Mouse (Mus musculus): ENCODE results near the gene Ccdc182. TPM values are rescaled to one million over a fixed set of nuclear protein-coding genes. Genes with fewer than 3 reads are reported as not detected.
A peak's percentile ranks its signal among the peaks of the same experiment; 100 is the strongest.

The Ccdc182 gene
- total RNA-seq (2015; ENCODE audit: low replicate concordance): not detected in 2 replicates
- total RNA-seq (2017; ENCODE audit: low replicate concordance): not detected in 2 replicates

GRCm38 (mm10) chr11:88293631-88294393, at the start of gene Ccdc182:
TSS of gene Ccdc182 (plus strand) at chr11:88294058.
- no peak for ATAC-seq (replicated peaks; ENCODE audit: low FRiP score, poor library complexity, severe bottlenecking)

- ATAC-seq (replicated peaks; ENCODE audit: low FRiP score, poor library complexity, severe bottlenecking): no peak
Observed at GRCm38 (mm10) chr11:88245581-88246170, 48.2 kb upstream of the Ccdc182 start.

- no peak for ATAC-seq (replicated peaks; ENCODE audit: low FRiP score, poor library complexity, severe bottlenecking)
Observed at GRCm38 (mm10) chr11:88248636-88249035, 45.2 kb upstream of the Ccdc182 start.

- no peak for ATAC-seq (replicated peaks; ENCODE audit: low FRiP score, poor library complexity, severe bottlenecking)
Observed at GRCm38 (mm10) chr11:88250568-88250967, 43.3 kb upstream of the Ccdc182 start.

GRCm38 (mm10) chr11:88251295-88251694, 42.6 kb upstream of the Ccdc182 start:
- no peak for ATAC-seq (replicated peaks; ENCODE audit: low FRiP score, poor library complexity, severe bottlenecking)

- peak; percentile 65; the same call in 1 of the 2 replicates for ATAC-seq (replicated peaks; ENCODE audit: low FRiP score, poor library complexity, severe bottlenecking)
Observed at GRCm38 (mm10) chr11:88251972-88252766, 41.7 kb upstream of the Ccdc182 start.

GRCm38 (mm10) chr11:88252767-88253513, 40.9 kb upstream of the Ccdc182 start:
- ATAC-seq (replicated peaks; ENCODE audit: low FRiP score, poor library complexity, severe bottlenecking): no peak

- no peak for ATAC-seq (replicated peaks; ENCODE audit: low FRiP score, poor library complexity, severe bottlenecking)
Observed at GRCm38 (mm10) chr11:88253514-88254167, 40.2 kb upstream of the Ccdc182 start.

GRCm38 (mm10) chr11:88257700-88258099, 36.2 kb upstream of the Ccdc182 start:
- no peak for ATAC-seq (replicated peaks; ENCODE audit: low FRiP score, poor library complexity, severe bottlenecking)

GRCm38 (mm10) chr11:88258212-88258611, 35.6 kb upstream of the Ccdc182 start:
- ATAC-seq (replicated peaks; ENCODE audit: low FRiP score, poor library complexity, severe bottlenecking): no peak

GRCm38 (mm10) chr11:88260463-88260862, 33.4 kb upstream of the Ccdc182 start:
- ATAC-seq (replicated peaks; ENCODE audit: low FRiP score, poor library complexity, severe bottlenecking): no peak

GRCm38 (mm10) chr11:88264889-88265288, 29.0 kb upstream of the Ccdc182 start:
- no peak for ATAC-seq (replicated peaks; ENCODE audit: low FRiP score, poor library complexity, severe bottlenecking)

- no peak for ATAC-seq (replicated peaks; ENCODE audit: low FRiP score, poor library complexity, severe bottlenecking)
Observed at GRCm38 (mm10) chr11:88266311-88266710, 27.5 kb upstream of the Ccdc182 start.

GRCm38 (mm10) chr11:88271870-88272269, 22.0 kb upstream of the Ccdc182 start:
- ATAC-seq (replicated peaks; ENCODE audit: low FRiP score, poor library complexity, severe bottlenecking): no peak

- ATAC-seq (replicated peaks; ENCODE audit: low FRiP score, poor library complexity, severe bottlenecking): no peak
Observed at GRCm38 (mm10) chr11:88274111-88274879, 19.6 kb upstream of the Ccdc182 start.

GRCm38 (mm10) chr11:88274901-88275498, 18.9 kb upstream of the Ccdc182 start:
- ATAC-seq (replicated peaks; ENCODE audit: low FRiP score, poor library complexity, severe bottlenecking): no peak

- no peak for ATAC-seq (replicated peaks; ENCODE audit: low FRiP score, poor library complexity, severe bottlenecking)
Observed at GRCm38 (mm10) chr11:88275949-88276348, 17.9 kb upstream of the Ccdc182 start.

All from erythroid progenitor cell, adult 5-6 weeks (primary cell).